Mouse (Mus musculus): ENCODE measurements around the gene Sh2d1b1.
"Not testable (repeated sequence)": the region's sequence is repeated elsewhere in the genome, so short reads cannot be mapped to it uniquely, and the experiment has no call there.

Sh2d1b1 gene

DNA sequence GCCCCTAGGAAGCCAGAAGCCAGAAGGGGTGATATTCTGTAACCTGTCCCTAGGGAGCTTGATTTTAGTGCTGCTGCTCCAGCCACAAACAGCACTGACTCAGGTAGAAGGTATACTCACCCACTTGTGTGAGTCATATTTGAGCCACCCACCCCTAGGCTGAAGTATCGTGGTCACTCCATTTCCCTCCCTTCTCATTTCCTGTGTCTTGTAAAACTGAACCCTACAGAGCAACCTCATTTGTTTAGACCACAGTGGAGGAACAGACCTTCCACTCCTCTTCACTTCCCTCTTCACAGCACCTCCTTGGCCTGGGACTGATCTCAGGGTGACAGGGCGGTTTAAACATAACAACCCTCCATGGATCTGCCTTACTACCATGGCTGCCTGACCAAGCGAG lies at the start of gene Sh2d1b1:
Gene Sh2d1b1 (plus strand): TSS at position 305 of the 400 bp plus-strand sequence.
- DNase-seq (ENCODE audit: low spot score), result no peak

- not testable (repeated sequence) for DNase-seq (ENCODE audit: low spot score)
Observed at GRCm38 (mm10) chr1:170232688-170233087, 44.4 kb upstream of the Sh2d1b1 start, which contains the start of gene Sh2d1b2. Sh2d1b2 (plus strand) TSS chr1:170232749.

DNA sequence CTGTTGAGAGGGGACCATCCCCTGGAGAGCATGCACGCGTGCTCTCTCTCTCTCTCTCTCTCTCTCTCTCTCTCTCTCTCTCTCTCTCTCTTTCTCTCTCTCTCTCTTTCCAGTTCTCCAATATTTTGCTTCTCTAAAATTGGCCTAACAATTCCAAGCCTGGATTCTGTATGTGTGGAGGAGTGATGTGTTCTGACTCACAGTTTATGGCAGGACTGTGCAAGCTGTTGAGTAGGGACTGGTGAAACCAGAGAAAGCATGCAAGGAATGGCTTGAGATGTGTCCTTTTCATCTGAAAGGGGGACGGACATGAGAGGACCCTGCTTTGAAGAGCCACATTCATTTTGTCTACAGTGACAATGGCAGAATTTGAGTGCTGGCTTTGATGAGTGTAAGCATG lies 32.1 kb upstream of the Sh2d1b1 start:
- no peak for DNase-seq (ENCODE audit: low spot score)

DNA sequence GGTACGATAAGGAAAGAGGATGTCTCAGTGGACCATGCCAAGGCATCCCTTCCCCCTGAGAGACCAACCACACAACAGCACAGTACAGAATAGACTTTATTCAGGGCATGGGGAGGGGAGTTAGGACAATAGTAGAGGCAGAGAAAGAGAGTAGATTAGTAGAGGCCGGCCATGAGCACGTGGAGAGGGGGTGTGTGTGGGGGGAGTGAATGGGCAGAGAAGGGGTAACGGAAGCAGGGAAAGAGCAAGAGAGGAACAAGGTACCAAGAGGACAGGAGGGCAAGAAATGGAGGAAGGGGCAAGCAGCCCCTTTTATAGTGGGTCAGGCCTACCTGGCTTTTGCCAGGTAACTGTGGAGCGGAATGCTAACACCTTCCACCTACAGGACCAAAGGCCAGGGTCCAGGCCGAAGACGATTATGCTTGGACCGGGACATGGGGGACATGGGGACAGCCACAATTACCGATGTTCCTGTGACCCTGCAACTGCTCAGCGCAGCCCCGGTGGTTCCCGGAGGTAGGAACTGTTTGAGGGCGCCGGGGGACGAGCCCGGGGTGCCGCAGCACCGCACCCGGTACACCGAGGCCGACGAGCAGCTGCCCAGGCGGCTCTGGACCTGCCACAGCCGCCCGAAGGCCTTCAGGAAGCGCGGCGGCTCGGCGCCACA lies 22.1 kb upstream of the Sh2d1b1 start:
- DNase-seq (ENCODE audit: low spot score), result peak; percentile 3

DNA sequence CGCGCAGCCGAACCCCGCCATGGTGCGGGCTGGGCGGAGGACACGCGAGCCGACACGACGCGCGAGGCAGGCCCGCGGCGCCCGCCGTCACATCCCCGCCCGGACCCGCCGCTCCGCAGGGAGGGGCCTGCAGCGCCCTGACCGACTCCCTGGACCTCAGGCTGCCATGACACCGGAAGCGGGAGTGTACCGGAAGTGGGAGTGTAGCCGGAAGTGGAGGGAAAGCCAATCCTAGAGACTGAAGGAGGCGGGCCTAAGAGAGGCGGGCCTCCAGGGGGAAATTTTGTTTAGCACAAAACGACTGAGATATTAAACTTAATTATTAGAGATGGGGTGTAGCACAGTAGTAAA lies 21.6 kb upstream of the Sh2d1b1 start:
- DNase-seq (ENCODE audit: low spot score), result peak; percentile 66

DNA sequence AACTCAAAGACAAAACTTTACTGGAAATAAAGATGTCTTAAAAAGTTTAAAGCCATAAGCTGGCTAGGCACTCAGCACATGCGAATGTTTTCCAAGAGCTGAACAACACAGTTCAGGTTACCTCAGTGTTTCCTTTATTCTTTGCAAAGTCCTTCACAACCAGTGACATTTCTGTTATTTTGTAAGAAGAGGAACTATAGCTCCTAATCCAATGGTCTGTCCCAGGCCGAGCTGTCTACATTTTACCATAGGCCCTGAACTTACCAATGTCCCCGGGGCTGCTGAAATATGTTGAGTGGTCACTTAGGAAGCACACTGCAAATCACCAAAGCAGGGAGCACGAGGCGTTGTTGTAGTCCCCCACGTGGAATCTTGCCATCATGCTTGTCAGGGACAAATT lies 6.8 kb upstream of the Sh2d1b1 start:
- no peak for DNase-seq (ENCODE audit: low spot score)

DNA sequence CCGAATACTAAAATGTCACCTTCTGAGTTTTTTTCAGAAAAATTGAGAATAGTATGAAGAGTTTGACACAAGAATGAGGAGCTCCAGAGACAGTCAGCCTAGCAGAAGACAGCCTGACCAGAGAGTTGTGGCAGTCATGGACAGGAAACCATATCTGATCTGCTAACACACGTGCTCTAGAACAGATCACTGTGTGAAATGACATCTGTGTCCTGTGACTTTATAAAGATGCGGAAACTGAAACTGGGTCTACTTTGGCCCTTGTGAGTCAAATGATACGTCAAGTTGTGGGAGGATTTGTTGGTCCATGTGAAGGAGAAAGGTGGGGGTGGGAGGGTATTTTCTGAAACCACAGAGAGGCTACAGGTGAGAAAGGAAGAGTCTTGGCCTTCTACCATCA lies 6.4 kb upstream of the Sh2d1b1 start:
- DNase-seq (ENCODE audit: low spot score), result no peak

DNA sequence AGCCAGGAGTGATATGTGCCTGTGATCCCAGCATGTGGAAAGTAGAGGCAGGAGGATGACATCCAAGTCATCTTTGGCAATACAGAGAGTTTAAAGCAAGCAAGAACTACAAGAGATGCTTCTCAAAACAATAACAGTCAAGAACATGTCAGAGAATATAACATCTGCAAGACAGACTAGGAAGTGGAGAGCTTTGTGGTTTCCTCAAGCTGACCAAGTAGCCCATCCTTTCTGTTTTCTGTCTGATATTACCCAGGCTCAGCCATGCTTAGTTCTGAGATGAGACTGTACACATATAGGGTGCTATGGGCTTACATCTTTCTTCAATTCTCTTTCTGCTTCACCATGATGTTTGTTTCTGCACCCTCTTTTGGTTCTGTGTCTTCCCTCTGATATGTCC lies 3.9 kb upstream of the Sh2d1b1 start:
- DNase-seq (ENCODE audit: low spot score), result no peak

DNA sequence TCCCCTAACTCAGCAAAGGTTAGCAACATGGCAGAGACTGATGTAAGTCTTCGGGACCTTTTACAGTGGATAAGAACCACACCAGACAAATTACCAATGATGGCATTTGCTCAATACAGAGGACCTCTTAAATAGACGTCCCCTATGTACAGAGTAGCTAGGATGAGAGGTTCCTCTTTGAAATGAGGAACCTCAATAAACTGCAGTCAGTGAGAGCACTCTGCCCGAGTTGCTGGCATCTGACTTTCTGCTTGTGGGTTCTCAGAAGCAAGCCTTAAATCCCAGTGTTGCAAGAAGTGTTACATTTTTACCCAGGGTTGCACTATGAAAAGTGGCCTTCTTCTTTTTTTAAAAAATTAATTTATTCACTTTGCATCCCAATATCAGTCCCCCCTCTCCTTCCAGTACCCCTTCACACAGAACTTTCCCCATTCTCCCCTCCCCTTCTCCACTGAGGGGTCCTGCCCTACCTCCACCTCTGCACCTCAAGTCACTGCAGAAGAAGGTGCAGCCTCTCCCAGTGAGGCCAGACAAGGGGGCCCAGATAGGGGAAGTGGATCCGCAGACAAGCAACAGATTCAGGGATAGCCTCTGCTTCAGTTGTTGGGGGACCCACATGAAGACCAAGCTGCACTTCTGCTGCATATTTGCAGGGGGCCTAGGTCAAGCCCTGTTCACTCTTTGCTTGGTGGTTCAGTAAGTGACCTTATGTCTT lies 5.5 kb downstream of the Sh2d1b1 start:
- DNase-seq (ENCODE audit: low spot score), result no peak

DNA sequence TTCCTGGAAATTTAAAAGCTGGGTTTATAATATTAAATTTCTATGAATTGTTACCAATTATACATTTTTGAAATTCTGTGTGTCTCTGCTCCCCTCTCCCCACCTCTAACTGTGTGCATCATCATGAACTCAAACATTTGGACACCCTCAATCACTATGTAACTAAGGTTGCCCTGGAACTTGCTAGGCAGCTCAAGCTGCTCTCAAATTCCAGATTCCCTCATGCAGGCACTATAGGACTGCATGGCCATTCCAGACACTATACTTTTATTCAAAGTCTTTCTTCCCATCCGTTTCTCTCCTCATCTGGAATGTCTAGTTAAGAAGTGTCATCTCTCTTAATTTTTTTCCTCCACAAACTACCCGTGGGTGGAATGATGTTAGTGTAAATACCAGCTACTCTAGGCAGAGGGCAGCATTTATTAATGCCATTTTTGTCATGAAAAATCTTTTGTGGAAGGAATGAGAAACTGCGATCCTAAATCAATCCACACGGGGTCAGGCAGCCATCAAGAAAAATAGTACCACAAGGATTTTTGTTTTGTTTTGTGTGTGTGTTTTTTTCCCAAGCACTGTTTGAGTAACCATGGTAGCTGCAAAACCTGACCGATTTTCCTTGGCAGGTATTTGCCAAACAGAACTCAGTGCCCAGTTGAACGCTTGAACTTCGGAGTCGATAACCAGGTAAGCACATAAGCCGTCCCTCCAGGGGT lies 15.3 kb downstream of the Sh2d1b1 start:
- peak; percentile 25 for DNase-seq (ENCODE audit: low spot score)

DNA sequence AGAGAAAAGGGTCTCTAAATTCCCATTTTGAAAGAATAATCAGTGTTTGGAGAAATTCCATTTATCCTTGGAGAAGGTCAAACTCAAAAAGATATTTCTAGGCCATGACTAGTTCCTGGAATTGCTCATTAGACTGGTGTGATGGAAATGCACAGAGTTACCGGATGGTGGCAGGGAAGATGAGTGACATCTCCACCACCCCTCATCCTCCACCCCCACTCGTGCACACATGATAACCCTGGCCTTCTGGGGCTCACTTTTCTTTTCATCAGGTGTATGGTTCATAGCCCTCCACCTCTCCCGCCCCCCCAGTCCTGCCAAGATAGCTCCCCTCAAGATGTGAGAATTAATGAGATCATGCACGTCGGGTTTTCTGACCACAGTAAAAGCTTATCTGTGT lies 16.1 kb downstream of the Sh2d1b1 start:
- DNase-seq (ENCODE audit: low spot score), result no peak

GRCm38 (mm10) chr1:170294786-170295570 lies 17.9 kb downstream of the Sh2d1b1 start:
- DNase-seq (ENCODE audit: low spot score), result no peak

DNA sequence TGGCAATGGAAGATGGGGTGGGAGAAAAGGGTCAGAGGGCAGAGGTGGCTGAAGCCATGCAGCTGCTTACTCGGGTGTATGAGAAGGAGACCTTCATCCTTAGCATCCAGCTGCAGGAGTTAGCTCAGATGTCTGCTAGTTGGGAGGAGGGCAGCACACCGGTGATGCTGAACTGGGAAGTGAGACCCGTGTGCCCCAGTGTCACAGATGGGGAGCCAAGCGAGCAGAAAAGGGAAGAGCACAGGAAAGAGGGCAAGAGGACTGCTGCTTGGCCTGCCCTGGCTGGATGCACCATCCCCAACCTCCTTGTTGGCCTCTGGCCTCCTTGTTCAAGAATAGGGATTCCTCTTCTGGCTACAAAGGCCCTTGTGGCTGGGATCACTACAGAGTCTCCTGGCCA lies 22.4 kb downstream of the Sh2d1b1 start:
- DNase-seq (ENCODE audit: low spot score), result no peak

DNA sequence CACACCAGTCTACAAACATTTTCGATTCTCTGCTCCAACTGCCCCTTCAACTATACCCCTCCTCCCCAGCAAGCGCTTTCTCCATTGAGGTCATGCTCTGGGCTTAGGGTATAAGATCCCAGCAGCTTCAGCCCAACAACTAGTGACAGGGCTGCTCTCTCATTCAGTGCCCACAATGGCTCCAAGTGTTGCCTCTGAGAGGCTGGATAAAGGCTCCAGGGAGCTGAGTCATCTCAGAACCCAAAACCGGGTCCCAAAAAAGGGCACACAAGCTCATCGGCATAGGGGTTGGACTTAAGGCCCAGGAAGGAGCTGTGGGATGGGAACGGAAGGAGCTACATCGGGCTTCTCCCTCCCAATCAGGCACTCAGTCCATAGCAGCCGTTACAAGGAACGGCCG lies 24.6 kb downstream of the Sh2d1b1 start:
- DNase-seq (ENCODE audit: low spot score), result no peak

- no peak for DNase-seq (ENCODE audit: low spot score)
Observed at GRCm38 (mm10) chr1:170302456-170302855, 25.3 kb downstream of the Sh2d1b1 start.

- no peak for DNase-seq (ENCODE audit: low spot score)
Observed at GRCm38 (mm10) chr1:170303103-170303502, 26.0 kb downstream of the Sh2d1b1 start.

- DNase-seq (ENCODE audit: low spot score), result no peak
Observed at GRCm38 (mm10) chr1:170305002-170305401, 27.9 kb downstream of the Sh2d1b1 start.

- DNase-seq (ENCODE audit: low spot score), result no peak
Observed at GRCm38 (mm10) chr1:170306232-170306631, 29.1 kb downstream of the Sh2d1b1 start, which contains the start of gene Gm7694. Gm7694 (minus strand) TSS chr1:170306332.

GRCm38 (mm10) chr1:170308503-170308902 lies 31.4 kb downstream of the Sh2d1b1 start, which contains the start of gene Spata46:
Spata46 (plus strand) TSS chr1:170308803.
- no peak for DNase-seq (ENCODE audit: low spot score)

- no peak for DNase-seq (ENCODE audit: low spot score)
Observed at GRCm38 (mm10) chr1:170311431-170311830, 34.3 kb downstream of the Sh2d1b1 start.

DNA sequence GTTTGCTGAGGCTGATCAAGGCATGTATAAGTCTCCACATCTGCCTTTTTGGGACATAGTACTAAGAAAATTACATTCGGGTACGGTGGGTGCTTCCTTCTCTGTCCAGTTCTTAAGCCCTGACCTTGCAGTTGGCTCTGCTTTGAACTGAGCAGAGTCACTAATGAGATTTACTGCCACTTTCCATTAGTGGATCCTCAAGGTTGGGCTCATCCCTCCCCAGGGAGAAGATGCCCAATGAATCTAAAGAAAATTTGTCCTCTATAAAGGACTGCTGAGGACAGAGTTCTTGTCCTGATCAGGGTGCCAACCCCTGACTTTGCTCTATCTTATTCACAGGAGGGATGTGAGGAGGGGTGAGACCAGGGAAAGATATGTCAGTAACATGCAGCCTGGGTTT lies 44.9 kb downstream of the Sh2d1b1 start:
- DNase-seq (ENCODE audit: low spot score), result no peak

DNA sequence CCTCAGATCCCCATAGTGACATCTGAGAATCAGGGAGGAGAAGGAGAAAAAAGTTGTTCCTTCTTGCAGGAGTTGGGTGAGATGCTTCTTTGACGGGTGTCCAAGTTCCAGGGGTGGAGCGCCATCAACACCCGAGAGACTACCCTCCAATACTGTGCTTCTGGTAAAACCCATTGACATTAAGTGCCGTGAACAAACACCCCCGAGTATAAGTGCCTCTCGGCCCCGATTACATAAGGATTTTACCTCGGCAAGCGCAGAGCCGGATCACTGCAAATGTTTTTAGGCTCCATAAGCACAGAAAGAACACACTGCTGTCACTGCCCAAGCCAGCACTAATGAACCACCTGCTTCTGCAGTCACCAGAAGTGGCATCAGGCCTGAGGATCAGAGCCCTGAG lies 45.9 kb downstream of the Sh2d1b1 start:
- no peak for DNase-seq (ENCODE audit: low spot score)
